Mouse (Mus musculus) cerebellum, adult 2 months (tissue): Measurements from ENCODE around the gene Pacrg.

ENCODE experiments used
- CTCF ChIP-seq: fragments of 200-500 bp; IDR thresholded peaks from 2 replicates; pipeline ENCODE4 v1.5.1; 2011; ENCODE audit warnings: low read depth, mild to moderate bottlenecking, control low read depth, low read length, moderate library complexity, borderline replicate concordance; ENCODE audit not compliant: insufficient read depth
- POLR2A ChIP-seq: fragments of 200-500 bp; IDR thresholded peaks from 2 replicates; pipeline ENCODE4 v1.6.1; 2011; ENCODE audit warnings: low read length, control low read depth, borderline replicate concordance; ENCODE audit not compliant: insufficient read depth

DNA sequence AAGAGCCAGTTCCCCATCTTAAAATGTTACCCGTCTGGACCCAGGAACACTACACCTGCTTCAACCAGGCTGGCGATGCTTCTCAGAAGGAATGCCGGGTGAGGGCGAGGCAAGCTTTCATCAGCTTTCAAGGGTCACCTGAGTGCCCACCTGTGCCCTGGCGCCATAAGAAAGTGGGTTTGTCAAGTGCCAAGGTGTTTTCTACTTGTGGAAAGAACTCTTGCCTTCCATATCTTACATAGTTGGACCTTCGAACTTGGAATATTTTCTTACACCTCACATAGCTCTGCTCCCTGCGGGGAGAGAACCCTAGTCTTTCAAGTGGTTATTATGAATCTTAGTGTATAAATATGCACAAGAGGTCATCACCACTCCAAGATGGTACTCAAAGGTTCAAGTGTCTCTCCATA lies 478.2 kb downstream of the Pacrg start:
- no peak for TF ChIP-seq CTCF
- TF ChIP-seq POLR2A: no peak
